Mouse (Mus musculus): ENCODE results near the gene Tubb5. TPM values are rescaled to one million over a fixed set of nuclear protein-coding genes. Genes with fewer than 3 reads are reported as not detected.

Gene Tubb5
- 1,522 and 2,049 TPM in 2 replicates for polyA plus RNA-seq (2012; rRNA removed)

DNA sequence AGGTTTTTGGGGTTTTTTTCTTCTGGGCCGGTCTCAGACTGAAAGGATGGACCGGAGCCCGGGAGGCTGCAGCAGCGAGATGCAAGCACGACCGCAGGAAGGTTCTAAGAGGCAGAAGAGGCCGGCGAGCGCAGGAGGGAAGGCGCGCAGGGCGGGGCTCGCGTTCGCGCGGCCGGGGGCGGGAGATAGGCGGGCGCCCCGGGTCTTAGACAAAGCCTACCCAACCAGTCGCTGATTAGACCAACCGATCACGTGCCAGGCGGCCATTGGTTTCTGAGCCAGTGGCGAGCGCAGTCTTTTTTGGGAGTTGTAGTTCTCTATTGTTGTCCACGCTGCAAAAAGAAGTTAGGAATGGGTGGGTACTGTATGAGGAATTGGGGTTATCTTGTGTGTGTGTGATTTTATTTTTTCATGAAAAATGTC, at the start of gene Tubb5:
Gene Tubb5, minus strand, starts transcription at position 185 of the 423 bp plus-strand sequence.
- peaks cover 34% of the 10 kb centered on the region for H3K36me3 ChIP-seq (ENCODE audit: control insufficient read depth, insufficient read depth, low read length)
- DNase-seq: peak; percentile 96
- H3K27me3 ChIP-seq (ENCODE audit: control insufficient read depth, insufficient read depth, low read length): no peaks in the 10 kb centered on the region
- WGBS: 1% methylated on average over 29 of the region's 29 CpGs
- H3K4me3 ChIP-seq (ENCODE audit: control insufficient read depth, insufficient read depth, low read length): peak within 1 kb of the TSS; percentile 87
- peak; percentile 98 for TF ChIP-seq POLR2A (IDR thresholded peaks at IDR 0.05; ENCODE audit: control insufficient read depth, extremely low read depth, insufficient read depth, low read length, poor library complexity)
- no peak for TF ChIP-seq CTCF (IDR thresholded peaks at IDR 0.05; ENCODE audit: borderline replicate concordance, control insufficient read depth, extremely low read depth, insufficient read depth, low read length, poor library complexity)
- peak within 1 kb of the TSS; percentile 90 for H3K27ac ChIP-seq (ENCODE audit: control insufficient read depth, insufficient read depth, low read length)
- H3K4me1 ChIP-seq (replicated peaks; ENCODE audit: control insufficient read depth, insufficient read depth, low read length): peaks cover 27% of the 10 kb centered on the region

DNA sequence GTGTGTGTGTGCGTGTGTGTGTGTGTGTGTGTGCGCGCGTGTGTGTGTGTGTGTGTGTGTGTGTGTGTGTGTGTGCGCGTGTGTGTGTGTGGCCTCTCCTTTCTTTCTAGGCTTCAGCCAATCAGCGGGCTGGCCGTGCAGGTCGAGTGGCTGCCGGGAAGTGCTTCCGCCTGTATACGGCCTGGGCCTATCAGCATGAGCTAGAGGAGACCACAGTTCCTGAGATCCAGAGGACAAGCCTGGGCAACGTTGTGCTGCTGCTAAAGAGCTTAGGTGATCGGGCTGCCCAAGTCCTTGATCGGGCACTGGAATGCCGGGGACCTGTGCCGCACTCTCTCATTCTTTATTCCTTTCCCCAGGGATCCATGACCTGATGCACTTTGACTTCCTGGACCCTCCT, 49.6 kb upstream of the Tubb5 start:
- 96% methylated on average over 9 of the region's 17 CpGs for WGBS
- Histone ChIP-seq H3K4me3 (ENCODE audit: control insufficient read depth, insufficient read depth, low read length) (no peak overlapping the region), H3K27ac (ENCODE audit: control insufficient read depth, insufficient read depth, low read length) (no peak overlapping the region), H3K27me3 (ENCODE audit: control insufficient read depth, insufficient read depth, low read length) (no peaks in the 10 kb centered on the region), H3K36me3 (ENCODE audit: control insufficient read depth, insufficient read depth, low read length) (peaks cover 86% of the 10 kb centered on the region), H3K4me1 (replicated peaks; ENCODE audit: control insufficient read depth, insufficient read depth, low read length) (no peaks in the 10 kb centered on the region)
- TF ChIP-seq POLR2A (IDR thresholded peaks at IDR 0.05; ENCODE audit: control insufficient read depth, extremely low read depth, insufficient read depth, low read length, poor library complexity) (no peak), CTCF (IDR thresholded peaks at IDR 0.05; ENCODE audit: borderline replicate concordance, control insufficient read depth, extremely low read depth, insufficient read depth, low read length, poor library complexity) (no peak)
- no peak for DNase-seq

DNA sequence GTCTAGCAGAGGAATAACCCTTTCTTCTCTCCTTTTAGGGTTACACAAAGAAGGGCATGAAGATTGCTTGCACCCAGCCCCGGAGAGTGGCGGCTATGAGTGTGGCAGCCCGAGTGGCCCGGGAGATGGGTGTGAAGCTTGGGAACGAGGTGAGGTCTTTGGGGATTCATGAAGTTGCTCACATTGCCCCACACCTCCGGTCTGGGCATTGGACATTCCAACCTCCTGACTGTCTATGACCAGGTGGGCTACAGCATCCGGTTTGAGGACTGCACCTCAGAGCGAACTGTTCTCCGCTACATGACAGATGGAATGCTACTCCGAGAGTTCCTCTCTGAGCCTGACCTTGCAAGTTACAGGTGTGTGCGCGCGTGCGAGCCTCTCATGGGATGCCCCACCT, 45.7 kb upstream of the Tubb5 start:
- TF ChIP-seq CTCF (IDR thresholded peaks at IDR 0.05; ENCODE audit: borderline replicate concordance, control insufficient read depth, extremely low read depth, insufficient read depth, low read length, poor library complexity) (no peak), POLR2A (IDR thresholded peaks at IDR 0.05; ENCODE audit: control insufficient read depth, extremely low read depth, insufficient read depth, low read length, poor library complexity) (no peak)
- no peak for DNase-seq
- Histone ChIP-seq H3K4me3 (ENCODE audit: control insufficient read depth, insufficient read depth, low read length) (no peak overlapping the region), H3K27ac (ENCODE audit: control insufficient read depth, insufficient read depth, low read length) (no peak overlapping the region), H3K36me3 (ENCODE audit: control insufficient read depth, insufficient read depth, low read length) (peaks cover 52% of the 10 kb centered on the region), H3K4me1 (replicated peaks; ENCODE audit: control insufficient read depth, insufficient read depth, low read length) (peaks cover 7% of the 10 kb centered on the region), H3K27me3 (ENCODE audit: control insufficient read depth, insufficient read depth, low read length) (no peaks in the 10 kb centered on the region)
- WGBS: 99% methylated on average over 14 of the region's 14 CpGs

DNA sequence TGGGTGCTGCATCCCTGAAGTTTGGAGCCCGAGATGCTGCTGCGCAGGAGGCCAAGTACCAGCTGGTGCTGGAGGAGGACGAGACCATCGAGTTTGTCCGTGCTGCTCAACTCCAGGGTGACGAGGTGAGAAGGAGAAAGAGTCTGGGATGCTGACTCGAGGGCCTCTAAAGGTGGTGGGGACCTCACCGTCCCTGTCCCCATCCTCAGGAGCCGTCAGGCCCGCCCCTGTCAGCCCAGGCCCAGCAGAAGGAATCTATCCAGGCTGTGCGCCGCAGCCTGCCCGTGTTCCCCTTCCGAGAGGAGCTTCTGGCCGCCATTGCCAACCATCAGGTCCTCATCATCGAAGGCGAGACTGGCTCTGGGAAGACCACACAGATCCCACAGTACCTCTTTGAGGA, 44.8 kb upstream of the Tubb5 start:
- WGBS: 97% methylated on average over 17 of the region's 17 CpGs
- no peak overlapping the region for H3K27ac ChIP-seq (ENCODE audit: control insufficient read depth, insufficient read depth, low read length)
- H3K27me3 ChIP-seq (ENCODE audit: control insufficient read depth, insufficient read depth, low read length): no peaks in the 10 kb centered on the region
- H3K4me3 ChIP-seq (ENCODE audit: control insufficient read depth, insufficient read depth, low read length): no peak overlapping the region
- peaks cover 7% of the 10 kb centered on the region for H3K4me1 ChIP-seq (replicated peaks; ENCODE audit: control insufficient read depth, insufficient read depth, low read length)
- TF ChIP-seq POLR2A (IDR thresholded peaks at IDR 0.05; ENCODE audit: control insufficient read depth, extremely low read depth, insufficient read depth, low read length, poor library complexity) (no peak), CTCF (IDR thresholded peaks at IDR 0.05; ENCODE audit: borderline replicate concordance, control insufficient read depth, extremely low read depth, insufficient read depth, low read length, poor library complexity) (no peak)
- no peak for DNase-seq
- H3K36me3 ChIP-seq (ENCODE audit: control insufficient read depth, insufficient read depth, low read length): peaks cover 44% of the 10 kb centered on the region

DNA sequence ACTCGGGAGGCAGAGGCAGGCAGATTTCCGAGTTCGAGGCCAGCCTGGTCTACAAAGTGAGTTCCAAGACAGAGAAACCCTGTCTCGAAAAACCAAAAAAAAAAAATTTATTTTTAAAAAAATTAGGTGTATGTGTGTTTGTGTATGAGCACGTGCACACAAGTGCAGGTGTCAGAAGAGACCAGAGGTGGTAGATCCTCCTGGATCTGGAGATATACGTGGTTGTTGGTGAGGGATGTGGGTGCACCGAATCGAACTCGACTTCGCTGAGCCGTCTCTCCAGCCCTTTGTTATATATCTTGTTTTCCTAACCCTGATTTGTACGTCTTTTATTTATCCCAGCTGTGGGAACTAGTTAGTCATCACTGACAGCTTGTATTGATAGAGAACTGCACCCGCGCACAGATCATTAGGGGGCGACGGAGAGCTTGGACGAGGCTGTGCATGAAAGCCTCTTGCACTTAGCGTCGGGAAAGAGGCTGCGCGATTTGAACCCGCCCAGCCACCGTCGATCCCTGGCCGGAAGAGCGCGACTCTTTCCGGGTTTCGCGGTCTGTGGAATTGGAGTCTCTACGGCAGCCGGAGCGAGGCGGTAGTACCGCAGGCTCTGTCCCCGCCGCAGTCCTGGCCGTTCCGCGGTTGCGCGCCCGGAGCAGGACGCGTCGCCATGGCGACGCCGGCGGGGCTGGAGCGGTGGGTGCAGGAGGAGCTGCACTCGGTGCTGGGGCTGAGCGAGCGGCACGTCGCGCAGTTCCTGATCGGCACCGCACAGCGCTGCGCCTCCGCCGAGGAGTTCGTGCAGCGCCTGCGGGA, 41.3 kb upstream of the Tubb5 start, which contains the start of gene Dhx16:
Gene Dhx16, plus strand, starts transcription at position 575 of the 813 bp plus-strand sequence.
- peak within 1 kb of the TSS; percentile 72 for H3K4me3 ChIP-seq (ENCODE audit: control insufficient read depth, insufficient read depth, low read length)
- peaks cover 7% of the 10 kb centered on the region for H3K4me1 ChIP-seq (replicated peaks; ENCODE audit: control insufficient read depth, insufficient read depth, low read length)
- WGBS: 6% methylated on average over 66 of the region's 66 CpGs
- peak; percentile 97 for DNase-seq
- no peak within 1 kb of the TSS for H3K27ac ChIP-seq (ENCODE audit: control insufficient read depth, insufficient read depth, low read length)
- TF ChIP-seq CTCF (IDR thresholded peaks at IDR 0.05; ENCODE audit: borderline replicate concordance, control insufficient read depth, extremely low read depth, insufficient read depth, low read length, poor library complexity): peak; percentile 60; the same call in 1 of the 2 replicates
- 0 out of 2 replicates have a peak, but pooled peaks have one; percentile 31 for TF ChIP-seq POLR2A (IDR thresholded peaks at IDR 0.05; ENCODE audit: control insufficient read depth, extremely low read depth, insufficient read depth, low read length, poor library complexity)
- H3K36me3 ChIP-seq (ENCODE audit: control insufficient read depth, insufficient read depth, low read length): peaks cover 34% of the 10 kb centered on the region
- H3K27me3 ChIP-seq (ENCODE audit: control insufficient read depth, insufficient read depth, low read length): no peaks in the 10 kb centered on the region

DNA sequence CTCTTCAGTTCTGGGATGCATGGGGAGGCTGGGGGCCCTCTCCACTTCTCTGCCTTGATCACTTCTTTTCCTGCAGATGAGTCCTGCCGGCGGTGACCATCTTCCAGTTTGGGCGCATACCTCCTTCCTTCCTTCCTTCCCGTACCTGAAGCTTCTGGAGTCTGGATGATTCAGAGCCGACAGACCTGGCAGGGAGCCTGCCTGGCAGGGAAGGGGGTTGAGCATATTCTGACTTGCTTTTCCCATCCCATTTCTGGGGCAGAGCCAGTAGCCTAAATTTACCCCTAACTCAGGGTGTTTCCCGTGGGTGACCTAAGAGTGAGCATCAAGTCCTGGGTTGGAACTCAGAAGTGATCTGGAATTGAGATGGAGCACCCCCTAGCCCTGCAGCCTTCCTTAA, 36.6 kb upstream of the Tubb5 start:
- Histone ChIP-seq H3K36me3 (ENCODE audit: control insufficient read depth, insufficient read depth, low read length) (peaks cover 21% of the 10 kb centered on the region), H3K4me1 (replicated peaks; ENCODE audit: control insufficient read depth, insufficient read depth, low read length) (peaks cover 19% of the 10 kb centered on the region), H3K4me3 (ENCODE audit: control insufficient read depth, insufficient read depth, low read length) (no peak overlapping the region), H3K27ac (ENCODE audit: control insufficient read depth, insufficient read depth, low read length) (no peak overlapping the region), H3K27me3 (ENCODE audit: control insufficient read depth, insufficient read depth, low read length) (no peaks in the 10 kb centered on the region)
- WGBS: 93% methylated on average over 6 of the region's 6 CpGs
- no peak for DNase-seq
- no peak for TF ChIP-seq POLR2A (IDR thresholded peaks at IDR 0.05; ENCODE audit: control insufficient read depth, extremely low read depth, insufficient read depth, low read length, poor library complexity)
- no peak for TF ChIP-seq CTCF (IDR thresholded peaks at IDR 0.05; ENCODE audit: borderline replicate concordance, control insufficient read depth, extremely low read depth, insufficient read depth, low read length, poor library complexity)
